Mouse (Mus musculus): ENCODE measurements around the gene Galntl6. TPM values are rescaled to one million over a fixed set of nuclear protein-coding genes. Genes with fewer than 3 reads are reported as not detected.

Galntl6 gene
- polyA plus RNA-seq, 1 experiment from 2014 or later = 0.33 TPM

DNA sequence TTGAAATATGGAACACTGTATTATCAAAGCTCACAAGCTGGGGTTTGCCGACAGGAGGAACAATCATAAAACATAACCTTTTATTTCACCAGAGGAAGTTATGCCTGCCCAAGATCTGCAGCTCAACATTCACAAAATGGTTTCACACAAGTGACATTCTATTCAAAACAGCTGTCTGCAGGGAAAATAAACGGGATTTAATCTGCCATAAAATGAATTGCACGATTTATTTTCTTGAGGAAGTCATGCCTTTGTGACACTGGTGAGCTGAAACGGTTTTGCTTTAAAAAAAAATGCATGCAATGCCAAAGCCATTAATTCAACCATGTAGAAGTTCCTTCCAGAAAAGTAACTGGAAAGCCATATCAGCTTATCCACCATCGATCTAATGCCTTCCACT lies 494.0 kb downstream of the Galntl6 start:
- Histone ChIP-seq H3K27me3 (ENCODE audit: control insufficient read depth, insufficient read depth, low read length) (no peaks in the 10 kb centered on the region), H3K9me3 (ENCODE audit: control insufficient read depth, low read length) (no peaks in the 10 kb centered on the region), H3K36me3 (ENCODE audit: control insufficient read depth, insufficient read depth, low read length) (no peaks in the 10 kb centered on the region), H3K4me2 (no peak overlapping the region), H3K4me1 (ENCODE audit: control insufficient read depth, insufficient read depth, low read length) (no peaks in the 10 kb centered on the region), H3K4me3 (ENCODE audit: low read depth, low read length) (no peak overlapping the region), H3K27ac (ENCODE audit: low read depth, low read length) (no peak overlapping the region), H3K9ac (ENCODE audit: low read length) (no peak overlapping the region)
- no peak for DNase-seq (ENCODE audit: low spot score, missing footprints)
- ATAC-seq (ENCODE audit: low FRiP score) = no peak
- WGBS = 70% methylated on average over 5 of the region's 5 CpGs

DNA sequence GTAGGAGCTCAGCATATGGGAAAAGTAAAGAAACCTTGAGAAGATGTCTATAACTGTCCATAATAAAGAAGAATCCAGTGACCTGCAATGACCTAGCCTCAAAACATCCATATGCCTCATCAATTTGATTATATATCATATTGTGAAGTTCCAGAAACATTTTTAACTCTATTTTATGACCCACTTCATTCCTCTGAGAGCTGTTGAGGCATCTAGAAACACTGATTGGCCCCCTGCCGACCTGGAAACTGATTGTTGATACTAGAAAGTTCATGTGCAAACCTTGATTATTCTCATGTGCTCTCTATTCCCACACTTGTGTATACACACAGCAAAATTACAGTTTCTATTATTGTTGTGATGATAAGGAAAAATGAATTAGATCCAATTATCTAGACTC lies 494.9 kb downstream of the Galntl6 start:
- H3K27me3 ChIP-seq (ENCODE audit: control insufficient read depth, insufficient read depth, low read length) = no peaks in the 10 kb centered on the region
- no peak for ATAC-seq (ENCODE audit: low FRiP score)
- H3K36me3 ChIP-seq (ENCODE audit: control insufficient read depth, insufficient read depth, low read length) = no peaks in the 10 kb centered on the region
- H3K4me2 ChIP-seq = no peak overlapping the region
- no peak overlapping the region for H3K27ac ChIP-seq (ENCODE audit: low read depth, low read length)
- H3K9me3 ChIP-seq (ENCODE audit: control insufficient read depth, low read length) = no peaks in the 10 kb centered on the region
- 77% methylated on average over 1 of the region's 1 CpGs for WGBS
- H3K9ac ChIP-seq (ENCODE audit: low read length) = no peak overlapping the region
- DNase-seq (ENCODE audit: low spot score, missing footprints) = no peak
- H3K4me3 ChIP-seq (ENCODE audit: low read depth, low read length) = no peak overlapping the region
- no peaks in the 10 kb centered on the region for H3K4me1 ChIP-seq (ENCODE audit: control insufficient read depth, insufficient read depth, low read length)

- H3K36me3 ChIP-seq (ENCODE audit: control insufficient read depth, insufficient read depth, low read length) = no peaks in the 10 kb centered on the region
- no peak for DNase-seq (ENCODE audit: low spot score, missing footprints)
- H3K27ac ChIP-seq (ENCODE audit: low read depth, low read length) = no peak overlapping the region
- no peaks in the 10 kb centered on the region for H3K9me3 ChIP-seq (ENCODE audit: control insufficient read depth, low read length)
- no peaks in the 10 kb centered on the region for H3K27me3 ChIP-seq (ENCODE audit: control insufficient read depth, insufficient read depth, low read length)
- H3K4me2 ChIP-seq = no peak overlapping the region
- H3K4me3 ChIP-seq (ENCODE audit: low read depth, low read length) = no peak overlapping the region
- ATAC-seq (ENCODE audit: low FRiP score) = no peak
- H3K9ac ChIP-seq (ENCODE audit: low read length) = no peak overlapping the region
- WGBS = 80% methylated on average over 3 of the region's 3 CpGs
- no peaks in the 10 kb centered on the region for H3K4me1 ChIP-seq (ENCODE audit: control insufficient read depth, insufficient read depth, low read length)
Measured at GRCm38 (mm10) chr8:58396500-58396899, 515.9 kb downstream of the Galntl6 start.

- DNase-seq (ENCODE audit: low spot score, missing footprints) (no peak), ATAC-seq (ENCODE audit: low FRiP score) (no peak)
- no peaks in the 10 kb centered on the region for H3K27me3 ChIP-seq (ENCODE audit: control insufficient read depth, insufficient read depth, low read length)
- no peaks in the 10 kb centered on the region for H3K9me3 ChIP-seq (ENCODE audit: control insufficient read depth, low read length)
- no peak overlapping the region for H3K9ac ChIP-seq (ENCODE audit: low read length)
- no peak overlapping the region for H3K4me2 ChIP-seq
- no peak overlapping the region for H3K27ac ChIP-seq (ENCODE audit: low read depth, low read length)
- WGBS = 98% methylated on average over 1 of the region's 1 CpGs
- H3K4me3 ChIP-seq (ENCODE audit: low read depth, low read length) = no peak overlapping the region
- no peaks in the 10 kb centered on the region for H3K36me3 ChIP-seq (ENCODE audit: control insufficient read depth, insufficient read depth, low read length)
- H3K4me1 ChIP-seq (ENCODE audit: control insufficient read depth, insufficient read depth, low read length) = no peaks in the 10 kb centered on the region
Measured at GRCm38 (mm10) chr8:58395879-58396278, 516.6 kb downstream of the Galntl6 start.

- no peaks in the 10 kb centered on the region for H3K27me3 ChIP-seq (ENCODE audit: control insufficient read depth, insufficient read depth, low read length)
- ATAC-seq (ENCODE audit: low FRiP score) (no peak), DNase-seq (ENCODE audit: low spot score, missing footprints) (no peak)
- no peak overlapping the region for H3K9ac ChIP-seq (ENCODE audit: low read length)
- no peaks in the 10 kb centered on the region for H3K36me3 ChIP-seq (ENCODE audit: control insufficient read depth, insufficient read depth, low read length)
- no peak overlapping the region for H3K27ac ChIP-seq (ENCODE audit: low read depth, low read length)
- WGBS = 84% methylated on average over 2 of the region's 2 CpGs
- no peaks in the 10 kb centered on the region for H3K4me1 ChIP-seq (ENCODE audit: control insufficient read depth, insufficient read depth, low read length)
- no peaks in the 10 kb centered on the region for H3K9me3 ChIP-seq (ENCODE audit: control insufficient read depth, low read length)
- H3K4me2 ChIP-seq = no peak overlapping the region
- H3K4me3 ChIP-seq (ENCODE audit: low read depth, low read length) = no peak overlapping the region
Measured at GRCm38 (mm10) chr8:58372389-58372788, 540.1 kb downstream of the Galntl6 start.

DNA sequence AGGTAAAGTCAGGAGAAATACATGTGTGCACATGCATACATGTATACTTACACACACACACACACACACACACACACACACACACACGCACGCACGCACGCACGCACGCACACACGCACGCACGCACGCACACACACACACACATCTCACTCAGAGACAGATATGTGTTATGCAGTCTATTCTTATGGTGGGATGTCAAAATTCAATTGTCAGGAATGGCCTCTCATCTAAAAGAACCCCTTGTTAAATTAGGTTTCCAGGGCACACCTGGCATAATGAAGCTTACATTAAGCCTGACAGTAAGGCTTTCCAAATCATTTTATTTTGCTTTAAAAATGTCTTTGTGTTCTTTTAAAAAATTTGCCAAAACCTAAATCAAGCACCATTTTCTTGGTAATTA lies 540.5 kb downstream of the Galntl6 start:
- DNase-seq (ENCODE audit: low spot score, missing footprints) (no peak), ATAC-seq (ENCODE audit: low FRiP score) (no peak)

GRCm38 (mm10) chr8:58331151-58331550 lies 581.3 kb downstream of the Galntl6 start:
- ATAC-seq (ENCODE audit: low FRiP score) = no peak
- Histone ChIP-seq H3K4me3 (ENCODE audit: low read depth, low read length) (no peak overlapping the region), H3K27ac (ENCODE audit: low read depth, low read length) (no peak overlapping the region), H3K27me3 (ENCODE audit: control insufficient read depth, insufficient read depth, low read length) (no peaks in the 10 kb centered on the region), H3K36me3 (ENCODE audit: control insufficient read depth, insufficient read depth, low read length) (no peaks in the 10 kb centered on the region), H3K9me3 (ENCODE audit: control insufficient read depth, low read length) (no peaks in the 10 kb centered on the region), H3K4me2 (no peak overlapping the region), H3K9ac (ENCODE audit: low read length) (no peak overlapping the region), H3K4me1 (ENCODE audit: control insufficient read depth, insufficient read depth, low read length) (no peaks in the 10 kb centered on the region)
- no peak for DNase-seq (ENCODE audit: low spot score, missing footprints)
- 66% methylated on average over 1 of the region's 1 CpGs for WGBS

More for the DNA sequence above, 540.5 kb downstream of the Galntl6 start:
- H3K27me3 ChIP-seq (ENCODE audit: control insufficient read depth, insufficient read depth, low read length) = no peaks in the 10 kb centered on the region
- 80% methylated on average over 10 of the region's 10 CpGs for WGBS
- no peaks in the 10 kb centered on the region for H3K4me1 ChIP-seq (ENCODE audit: control insufficient read depth, insufficient read depth, low read length)
- no peak overlapping the region for H3K27ac ChIP-seq (ENCODE audit: low read depth, low read length)
- H3K36me3 ChIP-seq (ENCODE audit: control insufficient read depth, insufficient read depth, low read length) = no peaks in the 10 kb centered on the region
- H3K4me2 ChIP-seq = no peak overlapping the region
- H3K4me3 ChIP-seq (ENCODE audit: low read depth, low read length) = no peak overlapping the region
- H3K9ac ChIP-seq (ENCODE audit: low read length) = no peak overlapping the region
- H3K9me3 ChIP-seq (ENCODE audit: control insufficient read depth, low read length) = no peaks in the 10 kb centered on the region

DNA sequence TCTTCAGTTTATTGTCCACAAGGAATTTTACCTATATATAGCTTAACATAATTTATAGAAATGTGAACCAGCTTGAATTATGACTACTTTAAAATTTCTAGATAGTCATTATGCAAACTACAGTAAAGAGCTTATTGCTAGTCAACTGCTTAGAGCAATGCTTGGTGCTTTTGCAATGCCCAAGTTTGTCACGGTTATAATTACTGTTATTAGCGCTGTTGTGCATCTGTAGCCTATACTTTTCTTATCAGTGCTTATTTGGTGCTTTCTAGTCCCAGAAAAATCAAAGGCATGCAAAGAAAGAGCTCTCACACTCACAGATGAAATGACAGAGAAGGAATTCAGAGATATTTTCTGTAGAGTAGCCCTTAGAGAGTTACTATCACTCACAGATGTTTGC lies 599.0 kb downstream of the Galntl6 start:
- Histone ChIP-seq H3K36me3 (ENCODE audit: control insufficient read depth, insufficient read depth, low read length) (no peaks in the 10 kb centered on the region), H3K4me1 (ENCODE audit: control insufficient read depth, insufficient read depth, low read length) (no peaks in the 10 kb centered on the region), H3K9me3 (ENCODE audit: control insufficient read depth, low read length) (no peaks in the 10 kb centered on the region), H3K27ac (ENCODE audit: low read depth, low read length) (no peak overlapping the region), H3K9ac (ENCODE audit: low read length) (no peak overlapping the region), H3K4me3 (ENCODE audit: low read depth, low read length) (no peak overlapping the region), H3K4me2 (no peak overlapping the region), H3K27me3 (ENCODE audit: control insufficient read depth, insufficient read depth, low read length) (no peaks in the 10 kb centered on the region)
- WGBS = 89% methylated on average over 2 of the region's 2 CpGs
- no peak for ATAC-seq (ENCODE audit: low FRiP score)
- DNase-seq (ENCODE audit: low spot score, missing footprints) = no peak

- WGBS = 59% methylated on average over 4 of the region's 4 CpGs
- H3K27ac ChIP-seq (ENCODE audit: low read depth, low read length) = no peak overlapping the region
- DNase-seq (ENCODE audit: low spot score, missing footprints) = no peak
- H3K36me3 ChIP-seq (ENCODE audit: control insufficient read depth, insufficient read depth, low read length) = no peaks in the 10 kb centered on the region
- no peaks in the 10 kb centered on the region for H3K9me3 ChIP-seq (ENCODE audit: control insufficient read depth, low read length)
- H3K4me1 ChIP-seq (ENCODE audit: control insufficient read depth, insufficient read depth, low read length) = no peaks in the 10 kb centered on the region
- no peak overlapping the region for H3K4me3 ChIP-seq (ENCODE audit: low read depth, low read length)
- H3K27me3 ChIP-seq (ENCODE audit: control insufficient read depth, insufficient read depth, low read length) = no peaks in the 10 kb centered on the region
- no peak overlapping the region for H3K4me2 ChIP-seq
- H3K9ac ChIP-seq (ENCODE audit: low read length) = no peak overlapping the region
- no peak for ATAC-seq (ENCODE audit: low FRiP score)
Measured at GRCm38 (mm10) chr8:58291487-58291886, 621.0 kb downstream of the Galntl6 start.

DNA sequence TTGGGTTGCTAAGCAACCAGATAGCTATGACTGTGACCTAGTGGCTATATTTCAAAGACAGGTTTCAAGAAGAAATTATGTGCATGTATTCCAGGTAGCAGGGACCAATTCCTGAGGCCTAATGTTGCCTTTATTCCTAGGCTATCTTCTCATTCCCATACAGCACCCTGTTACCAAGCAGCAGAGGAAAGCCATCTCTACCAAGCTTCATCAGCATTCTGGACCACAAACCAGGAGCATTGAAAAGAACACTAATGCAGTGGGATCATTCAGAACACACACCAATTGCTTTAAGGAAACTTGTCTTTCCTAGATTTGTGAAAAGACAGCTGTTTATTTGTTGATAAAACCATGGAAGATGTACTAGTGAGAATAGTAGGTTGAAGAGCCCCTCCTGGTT lies 622.4 kb downstream of the Galntl6 start:
- no peak overlapping the region for H3K9ac ChIP-seq (ENCODE audit: low read length)
- no peak overlapping the region for H3K4me3 ChIP-seq (ENCODE audit: low read depth, low read length)
- ATAC-seq (ENCODE audit: low FRiP score) = no peak
- no peaks in the 10 kb centered on the region for H3K9me3 ChIP-seq (ENCODE audit: control insufficient read depth, low read length)
- no peaks in the 10 kb centered on the region for H3K4me1 ChIP-seq (ENCODE audit: control insufficient read depth, insufficient read depth, low read length)
- no peak overlapping the region for H3K27ac ChIP-seq (ENCODE audit: low read depth, low read length)
- DNase-seq (ENCODE audit: low spot score, missing footprints) = no peak
- no peaks in the 10 kb centered on the region for H3K27me3 ChIP-seq (ENCODE audit: control insufficient read depth, insufficient read depth, low read length)
- H3K36me3 ChIP-seq (ENCODE audit: control insufficient read depth, insufficient read depth, low read length) = no peaks in the 10 kb centered on the region
- H3K4me2 ChIP-seq = no peak overlapping the region
